Mouse (Mus musculus) CH12.LX (cell line): ENCODE data around the gene Coasy. TPM values are rescaled to one million over a fixed set of nuclear protein-coding genes. Genes with fewer than 3 reads are reported as not detected.

Experiments
- DNase-seq: peaks from one replicate; pipeline ENCODE4 v3.0.0-alpha.2; 2013; ENCODE audit errors: extremely low read depth
- H3K27ac ChIP-seq: 2 replicates; pipeline ENCODE4 v1.5.1; 2012; ENCODE audit warnings: low read depth, mild to moderate bottlenecking, control low read depth, moderate library complexity; ENCODE audit not compliant: insufficient read depth
- H3K27me3 ChIP-seq: replicated peaks from 2 replicates; pipeline ENCODE3; 2012; ENCODE audit warnings: inconsistent platforms
- H3K36me3 ChIP-seq, 2 experiments: replicated peaks in 1 of 2; 2 replicates each; pipeline versions ENCODE3 to v1.6.1; 2012; ENCODE audit warnings: inconsistent platforms in 1 of 2, low read length in 1 of 2, mild to moderate bottlenecking in 1 of 2, mixed read lengths in 1 of 2, moderate library complexity in 1 of 2; ENCODE audit not compliant: control insufficient read depth in 1 of 2, insufficient read depth in 1 of 2
- H3K4me1 ChIP-seq, 2 experiments: 2 replicates each; pipeline ENCODE4 v1.6.1; 2012; ENCODE audit warnings: inconsistent platforms in 1 of 2, moderate library complexity in 1 of 2; ENCODE audit not compliant: insufficient read depth in 2 of 2, control insufficient read depth in 1 of 2
- H3K4me2 ChIP-seq: 2 replicates; pipeline ENCODE4 v1.6.1; 2012; ENCODE audit warnings: low read depth, mild to moderate bottlenecking, control low read depth; ENCODE audit not compliant: poor library complexity, insufficient read depth, severe bottlenecking
- H3K4me3 ChIP-seq, 3 experiments: fragments of 150-350 bp in 1 of 3; sonication (generic) in 1 of 3; replicated peaks in 1 of 3; 2 replicates each; pipeline versions ENCODE3 to v1.5.1; 2011 to 2012; ENCODE audit warnings: low read depth in 2 of 3, low read length in 2 of 3, mild to moderate bottlenecking in 2 of 3, moderate library complexity in 2 of 3, control low read depth in 1 of 3, improper control_type of control experiment in 1 of 3, inconsistent platforms in 1 of 3, mixed read lengths in 1 of 3; ENCODE audit not compliant: poor library complexity in 1 of 3
- H3K79me2 ChIP-seq: replicated peaks from 2 replicates; pipeline ENCODE4 v1.6.1; 2012; ENCODE audit warnings: mild to moderate bottlenecking, moderate library complexity; ENCODE audit not compliant: control insufficient read depth, poor library complexity, insufficient read depth, severe bottlenecking; ENCODE audit errors: extremely low read depth
- H3K9ac ChIP-seq: 2 replicates; pipeline ENCODE4 v1.6.1; 2012; ENCODE audit warnings: low read depth, mild to moderate bottlenecking, control low read depth, moderate library complexity; ENCODE audit not compliant: insufficient read depth
- H3K9me3 ChIP-seq: replicated peaks from 2 replicates; pipeline ENCODE3; 2012; ENCODE audit warnings: low read length, inconsistent platforms, mixed read lengths
- CHD1 ChIP-seq: IDR thresholded peaks from 2 replicates; pipeline ENCODE4 v1.6.1; 2012; ENCODE audit warnings: low read depth, low read length, improper control_type of control experiment, inconsistent platforms
- E2F4 ChIP-seq: IDR thresholded peaks from 2 replicates; pipeline ENCODE4 v1.6.1; 2011; ENCODE audit warnings: low read depth, low read length, improper control_type of control experiment; ENCODE audit not compliant: insufficient replicate concordance
- EP300 ChIP-seq: IDR thresholded peaks from 2 replicates; pipeline ENCODE4 v1.6.1; 2011; ENCODE audit warnings: low read length, improper control_type of control experiment
- HCFC1 ChIP-seq: IDR thresholded peaks from 2 replicates; pipeline ENCODE4 v1.6.1; 2012; ENCODE audit warnings: low read depth, mild to moderate bottlenecking, inconsistent platforms, low read length, improper control_type of control experiment
- JUN ChIP-seq: IDR thresholded peaks from 2 replicates; pipeline ENCODE4 v1.6.1; 2011; ENCODE audit warnings: low read depth, mild to moderate bottlenecking, low read length, improper control_type of control experiment, moderate library complexity; ENCODE audit not compliant: insufficient read depth
- JUND ChIP-seq: conservative IDR thresholded peaks from 2 replicates; pipeline ENCODE4 v1.6.1; 2011; ENCODE audit warnings: low read depth, low read length, improper control_type of control experiment
- KAT2A ChIP-seq: IDR thresholded peaks from 2 replicates; pipeline ENCODE4 v1.6.1; 2012; ENCODE audit warnings: low read length, improper control_type of control experiment, inconsistent platforms; ENCODE audit not compliant: insufficient replicate concordance
- MAFK ChIP-seq: IDR thresholded peaks from 2 replicates; pipeline ENCODE4 v1.6.1; 2011; ENCODE audit warnings: low read length, improper control_type of control experiment; ENCODE audit not compliant: insufficient replicate concordance
- MAX ChIP-seq: IDR thresholded peaks from 2 replicates; pipeline ENCODE4 v1.6.1; 2011; ENCODE audit warnings: low read length, improper control_type of control experiment
- MAZ ChIP-seq: IDR thresholded peaks from 2 replicates; pipeline ENCODE4 v1.6.1; 2012; ENCODE audit warnings: low read depth, mild to moderate bottlenecking, inconsistent platforms, low read length, improper control_type of control experiment, moderate library complexity
- MXI1 ChIP-seq: IDR thresholded peaks from 2 replicates; pipeline ENCODE4 v1.6.1; 2011; ENCODE audit warnings: mild to moderate bottlenecking, low read depth, low read length, improper control_type of control experiment
- NELFE ChIP-seq: IDR thresholded peaks from 2 replicates; pipeline ENCODE4 v1.6.1; 2011; ENCODE audit warnings: low read depth, low read length, improper control_type of control experiment
- RAD21 ChIP-seq: IDR thresholded peaks from 2 replicates; pipeline ENCODE4 v1.6.1; 2011; ENCODE audit warnings: low read depth, mild to moderate bottlenecking, low read length, improper control_type of control experiment, moderate library complexity
- RCOR1 ChIP-seq: conservative IDR thresholded peaks from 2 replicates; pipeline ENCODE4 v1.6.1; 2012; ENCODE audit warnings: low read depth, mild to moderate bottlenecking, inconsistent platforms, low read length, improper control_type of control experiment
- SIN3A ChIP-seq: IDR thresholded peaks from 2 replicates; pipeline ENCODE4 v1.6.1; 2012; ENCODE audit warnings: low read length, improper control_type of control experiment, inconsistent platforms
- SMC3 ChIP-seq: IDR thresholded peaks from 2 replicates; pipeline ENCODE4 v1.6.1; 2011; ENCODE audit warnings: low read depth, low read length, improper control_type of control experiment
- TBP ChIP-seq: conservative IDR thresholded peaks from 2 replicates; pipeline ENCODE4 v1.6.1; 2011; ENCODE audit warnings: low read depth, low read length, improper control_type of control experiment
- UBTF ChIP-seq: IDR thresholded peaks from 2 replicates; pipeline ENCODE4 v1.6.1; 2012; ENCODE audit warnings: low read depth, mild to moderate bottlenecking, inconsistent platforms, low read length, improper control_type of control experiment, moderate library complexity
- USF1 ChIP-seq: IDR thresholded peaks from 2 replicates; pipeline ENCODE4 v1.6.1; 2014; ENCODE audit warnings: low read depth, mild to moderate bottlenecking, inconsistent platforms, low read length, improper control_type of control experiment
- ZC3H11A ChIP-seq: IDR thresholded peaks from 2 replicates; pipeline ENCODE4 v1.6.1; 2012; ENCODE audit warnings: low read depth, mild to moderate bottlenecking, inconsistent platforms, low read length, improper control_type of control experiment
- ZKSCAN1 ChIP-seq: IDR thresholded peaks from 2 replicates; pipeline ENCODE4 v1.6.1; 2012; ENCODE audit warnings: low read depth, inconsistent platforms, low read length, improper control_type of control experiment, borderline replicate concordance
- ZMIZ1 ChIP-seq: IDR thresholded peaks from 2 replicates; pipeline ENCODE4 v1.6.1; 2012; ENCODE audit warnings: low read depth, mild to moderate bottlenecking, inconsistent platforms, low read length, improper control_type of control experiment
- dilution Hi-C: fragments of 300-500 bp; cut with MboI; formaldehyde crosslinking; loops from 2 replicates; pipeline ENCODE4 v1.14.3; 2020; ENCODE audit warnings: low sequenced_read_pairs; ENCODE audit not compliant: extremely low pct_unique_long_range_greater_than_20kb, extremely low pct_ligation_motif_present
- in situ Hi-C: fragments of 300-500 bp; cut with MboI; formaldehyde crosslinking; loops from 3 replicates; pipeline ENCODE4 v1.14.3; 2019; ENCODE audit warnings: low sequenced_read_pairs, low pct_ligation_motif_present, low pct_unique_long_range_greater_than_20kb, mixed read lengths
- polyA plus RNA-seq: library from polyadenylated mRNA; unstranded; fragments of >175 nt; gene quantifications from 2 replicates; pipeline ENCODE4 v1.2.1, GENCODE M21; 2012; ENCODE audit warnings: low read depth; ENCODE audit not compliant: insufficient read length
- total RNA-seq, 2 experiments: library from RNA; depleted of rRNA; stranded (reverse); fragments of 300-350 nt in 1 of 2; fragments of >200 nt in 1 of 2; gene quantifications; 2 replicates each; pipeline ENCODE4 v1.2.3; 2012 to 2014

The Coasy gene
- total and polyA plus RNA-seq, 3 experiments, result 60.4 to 78.9 (median 63.4) TPM

DNA sequence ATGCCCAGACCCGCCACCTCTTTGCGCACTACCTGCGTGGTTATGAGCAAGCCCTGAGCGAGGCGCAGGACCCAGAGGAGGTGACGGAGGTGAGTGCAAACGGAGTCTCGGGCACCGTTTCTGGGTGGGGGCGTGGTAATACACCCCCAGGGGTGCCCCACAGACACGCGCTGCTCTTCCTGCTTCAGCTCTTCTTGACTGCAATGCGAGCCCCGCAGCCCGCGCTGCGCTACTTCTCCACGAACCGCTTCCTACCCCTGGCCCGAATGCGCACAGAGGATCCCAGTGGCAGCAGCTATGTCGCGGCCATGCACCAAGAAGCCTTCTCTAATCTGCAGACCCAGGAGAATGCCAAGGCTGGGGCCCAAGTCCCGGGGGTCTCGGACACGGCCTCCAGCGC lies 2.6 kb upstream of the Coasy start:
- no peak for TF ChIP-seq MAX
- TF ChIP-seq SIN3A, result no peak
- no peak for TF ChIP-seq MAFK
- no peak for TF ChIP-seq CHD1
- no peak for TF ChIP-seq JUN
- no peak for TF ChIP-seq MXI1
- TF ChIP-seq ZKSCAN1, result no peak
- no peak for TF ChIP-seq KAT2A
- no peak for TF ChIP-seq RAD21
- no peak for TF ChIP-seq E2F4
- no peak for TF ChIP-seq HCFC1
- no peak for TF ChIP-seq EP300
- no peak for TF ChIP-seq RCOR1
- TF ChIP-seq JUND, result no peak
- Histone ChIP-seq H3K4me1 (peaks cover 10 to 23% of the 10 kb centered on the region in 2 experiments), H3K27ac (no peak overlapping the region), H3K79me2 (peaks cover 14% of the 10 kb centered on the region; the same call in 1 of the 2 replicates), H3K27me3 (peaks cover 3% of the 10 kb centered on the region), H3K4me3 (no peak overlapping the region), H3K9ac (no peak overlapping the region), H3K4me2 (no peak overlapping the region), H3K36me3 (peaks cover 11 to 26% of the 10 kb centered on the region in 2 experiments), H3K9me3 (no peaks in the 10 kb centered on the region)
- dilution Hi-C loops, result no loop called here
- DNase-seq, result no peak
- in situ Hi-C loops, result loop anchor here (5.0 to 10.0 kb wide), 2 partner anchors 103 to 225 kb away; partner anchors contain the start of gene Becn1

- H3K27me3 ChIP-seq, result peaks cover 3% of the 10 kb centered on the region
- peaks cover 16 to 32% of the 10 kb centered on the region in 2 experiments for H3K36me3 ChIP-seq
- in situ Hi-C loops, result loop anchor here (5.0 to 10.0 kb wide), 2 partner anchors 102 to 224 kb away; partner anchors contain the start of gene Becn1
- H3K4me3 ChIP-seq, result no peak overlapping the region
- peaks cover 11 to 29% of the 10 kb centered on the region in 2 experiments for H3K4me1 ChIP-seq
- H3K9me3 ChIP-seq, result no peaks in the 10 kb centered on the region
- dilution Hi-C loops, result no loop called here
- peaks cover 14% of the 10 kb centered on the region; the same call in 1 of the 2 replicates for H3K79me2 ChIP-seq
- DNase-seq, result no peak
- TF ChIP-seq MAZ (no peak), UBTF (no peak), USF1 (no peak), ZMIZ1 (no peak), TBP (no peak), ZC3H11A (no peak), ZKSCAN1 (no peak), SMC3 (no peak), NELFE (no peak), MAX (no peak)
- TF ChIP-seq, all 38 proteins: peak for 0
- no peak overlapping the region for H3K27ac ChIP-seq
- no peak overlapping the region for H3K9ac ChIP-seq
- no peak overlapping the region for H3K4me2 ChIP-seq
Measured at GRCm38 (mm10) chr11:101080421-101080820, 1.9 kb upstream of the Coasy start.
